Mouse (Mus musculus) spleen, postnatal 36 days (tissue): Measurements from ENCODE around the gene Rnf207.

Experiments used
- DNase-seq, 2 experiments: peaks; one replicate each; pipeline ENCODE4 v3.0.0; 2022; ENCODE audit warnings: low spot score in 2 of 2, mixed read lengths in 1 of 2

Rnf207 gene

DNA sequence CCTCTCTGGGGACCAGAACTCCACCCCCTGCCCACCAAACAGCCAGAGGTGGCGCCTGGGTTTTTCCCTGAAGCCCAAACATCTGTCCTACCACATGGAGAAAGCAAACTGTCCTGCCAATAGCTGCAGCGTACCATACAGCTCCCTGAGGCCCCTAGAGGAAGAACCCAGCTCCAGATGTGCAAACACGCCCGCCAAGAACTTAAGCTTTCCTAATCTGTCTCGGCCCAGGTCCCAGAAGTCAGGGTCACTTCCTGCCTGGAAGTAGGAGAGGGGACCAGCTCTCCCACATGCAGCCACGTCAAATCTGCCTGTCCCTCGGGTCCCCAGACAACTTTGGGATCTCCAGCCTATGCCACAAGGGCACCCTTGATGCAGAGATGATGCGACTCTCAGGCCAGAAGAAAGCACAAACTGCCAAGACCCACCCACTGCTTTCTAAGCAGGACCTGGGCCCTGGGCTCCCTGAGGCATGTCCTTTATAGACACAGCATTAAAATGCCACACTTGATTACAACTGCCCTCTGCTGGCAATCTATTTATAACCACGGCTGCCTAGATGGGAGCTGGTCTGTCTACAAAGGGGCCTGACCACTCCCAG lies 46.2 kb downstream of the Rnf207 start:
- DNase-seq = no peak

DNA sequence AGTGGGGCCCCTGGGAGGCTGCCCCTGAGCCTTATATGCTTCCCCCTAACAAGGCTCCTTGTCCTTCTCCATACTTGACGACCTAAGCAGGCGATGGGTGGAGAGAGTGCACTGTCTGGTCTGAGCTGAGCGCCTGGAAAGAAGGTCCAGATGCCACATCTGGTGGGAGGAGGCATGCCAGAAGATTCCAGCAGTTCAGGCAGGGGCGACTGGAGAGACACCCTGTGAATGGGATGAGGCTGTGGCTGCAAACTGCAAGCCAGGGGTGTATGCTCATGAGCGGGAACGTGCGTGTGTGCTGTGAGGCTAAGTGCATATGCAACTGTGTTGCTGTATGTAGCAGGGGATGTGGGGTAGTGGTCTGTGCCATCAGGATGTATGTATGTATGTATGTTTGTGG lies 46.8 kb downstream of the Rnf207 start:
- DNase-seq = no peak

DNA sequence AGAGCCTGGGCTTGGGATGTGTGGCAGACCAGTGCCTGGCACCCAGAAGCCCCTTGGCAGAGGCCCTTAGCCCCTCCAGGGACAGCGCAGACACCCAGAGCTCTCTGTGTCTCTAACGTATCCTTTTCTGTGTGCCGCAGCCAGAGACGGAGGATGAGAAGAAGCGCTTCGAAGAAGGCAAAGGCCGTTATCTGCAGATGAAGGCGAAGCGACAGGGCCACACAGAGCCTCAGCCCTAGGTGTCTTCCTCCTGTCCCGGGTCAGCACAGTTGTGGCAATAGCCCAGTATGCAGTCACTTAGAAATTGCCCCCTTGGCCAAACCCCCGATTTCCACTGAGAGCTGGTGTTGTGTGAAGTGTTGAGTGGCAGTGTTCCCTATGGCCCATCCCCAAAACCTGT lies 47.5 kb downstream of the Rnf207 start:
- DNase-seq = no peak

DNA sequence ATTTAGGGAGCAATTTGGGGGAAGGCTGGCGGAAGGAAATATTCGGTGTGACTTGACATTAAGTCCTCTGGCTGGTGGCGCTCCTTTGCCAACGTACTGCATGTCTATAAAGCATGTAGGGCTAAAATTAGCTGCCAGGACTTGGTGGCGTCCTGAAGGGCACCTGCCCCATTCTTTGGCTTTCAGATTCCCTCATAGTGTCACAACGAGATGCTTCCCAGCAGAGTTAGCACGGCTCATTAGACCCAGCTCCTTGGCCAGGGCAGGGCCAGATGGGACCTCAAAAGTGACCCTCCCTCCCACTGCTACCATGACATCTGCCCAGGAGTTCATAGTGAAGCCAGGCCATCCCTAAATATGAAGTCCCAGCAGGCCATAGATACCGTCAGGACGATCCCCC lies 48.2 kb downstream of the Rnf207 start:
- no peak for DNase-seq

DNA sequence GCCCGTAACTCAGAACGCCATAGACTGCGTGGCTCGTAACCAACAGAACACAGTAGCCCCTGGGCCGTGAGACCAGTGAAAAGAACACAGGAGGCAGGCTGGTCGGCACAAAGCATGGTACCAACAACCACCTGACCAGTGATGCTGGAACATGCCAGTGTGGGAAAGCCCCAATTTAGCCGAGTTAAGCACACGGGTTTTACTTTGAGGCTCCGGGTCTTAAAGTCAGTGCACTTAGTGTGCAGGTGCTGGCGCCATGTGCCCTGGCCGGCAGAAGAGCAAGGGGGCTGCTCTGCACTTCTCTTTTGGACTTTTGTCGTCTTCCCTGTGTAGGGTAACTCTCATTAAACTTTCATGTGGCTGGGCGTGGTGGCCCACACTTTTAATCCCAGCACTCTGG lies 48.8 kb downstream of the Rnf207 start:
- no peak for DNase-seq

DNA sequence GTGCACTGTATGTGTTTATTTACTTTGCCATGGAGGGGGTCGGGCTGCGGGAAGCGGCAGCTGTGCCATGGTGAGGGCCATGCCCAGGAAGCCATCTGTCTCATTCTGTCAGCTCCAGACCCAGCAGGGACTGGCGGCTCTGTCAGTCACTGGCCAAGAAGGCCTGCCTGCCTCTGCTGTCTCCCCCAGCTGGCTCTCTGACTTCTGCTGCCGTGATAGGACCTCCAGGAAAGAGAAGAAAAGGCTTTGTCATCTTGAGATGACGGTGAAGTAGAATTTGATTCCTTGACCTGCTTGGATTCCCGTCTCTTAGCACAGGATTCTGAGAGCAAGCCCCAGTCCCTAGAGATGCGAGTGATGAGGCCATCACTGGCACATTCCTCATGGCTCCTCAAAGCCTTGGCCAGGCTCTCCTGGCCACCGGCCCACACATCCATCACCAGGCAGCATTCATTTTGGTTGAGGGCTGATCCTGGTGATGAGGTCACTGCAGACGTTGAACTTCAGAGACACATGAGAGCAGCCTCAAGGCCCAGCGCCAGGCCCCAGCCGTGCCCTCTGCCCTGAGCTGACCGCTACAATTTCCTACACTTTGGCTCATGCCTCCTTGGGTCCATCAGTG lies 50.9 kb downstream of the Rnf207 start:
- no peak for DNase-seq

DNA sequence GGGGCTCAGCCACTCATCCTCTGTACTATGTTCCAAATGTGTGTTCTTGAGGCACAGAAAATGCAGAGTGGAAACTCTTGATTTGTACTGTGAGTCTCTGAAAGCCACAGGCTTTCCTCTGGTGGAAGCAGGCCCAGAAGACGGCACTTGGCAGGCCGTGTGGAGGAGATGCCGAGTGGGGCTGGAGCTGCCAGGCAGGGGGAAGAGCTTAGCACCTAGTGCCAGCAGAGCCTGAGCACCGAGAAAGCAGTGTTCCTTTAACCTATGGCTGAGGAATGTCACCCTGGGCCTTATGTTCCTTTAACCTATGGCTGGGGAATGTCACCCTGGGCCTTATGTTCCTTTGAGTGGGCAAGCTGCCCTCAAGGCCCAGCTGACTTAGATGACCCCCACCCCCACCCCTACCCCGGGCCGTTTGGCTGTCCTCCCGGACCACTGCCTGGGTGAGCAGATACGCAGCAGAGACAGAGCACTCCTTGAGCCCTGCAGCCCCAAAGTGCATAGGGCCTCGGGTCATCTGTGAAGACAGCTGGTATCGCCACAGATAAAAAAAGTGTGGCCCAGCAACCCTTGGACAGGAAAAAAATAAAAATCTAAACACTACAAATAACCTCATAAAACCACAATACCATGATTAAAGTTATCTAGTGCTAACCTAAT lies 52.4 kb downstream of the Rnf207 start:
- DNase-seq = no peak

DNA sequence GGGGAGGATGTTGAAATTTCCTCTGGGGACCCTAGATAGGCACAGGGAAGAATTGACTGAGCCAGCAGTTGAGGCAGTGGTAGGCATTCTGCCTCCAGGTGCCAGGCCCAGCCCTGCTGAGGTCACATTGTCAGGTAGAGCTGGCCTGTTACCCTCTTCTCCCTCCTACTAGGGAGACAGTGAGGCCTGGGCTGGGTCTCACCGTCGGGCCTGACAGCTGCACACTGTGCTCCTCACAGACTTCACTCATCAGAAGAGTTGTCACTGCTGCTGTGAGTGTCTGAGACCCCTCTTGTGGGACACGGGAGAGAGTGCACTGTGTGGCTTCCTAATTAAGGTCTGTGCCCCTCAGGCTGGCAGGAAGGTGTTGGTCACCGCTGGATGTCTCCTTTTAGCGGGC lies 53.0 kb downstream of the Rnf207 start:
- DNase-seq = no peak

DNA sequence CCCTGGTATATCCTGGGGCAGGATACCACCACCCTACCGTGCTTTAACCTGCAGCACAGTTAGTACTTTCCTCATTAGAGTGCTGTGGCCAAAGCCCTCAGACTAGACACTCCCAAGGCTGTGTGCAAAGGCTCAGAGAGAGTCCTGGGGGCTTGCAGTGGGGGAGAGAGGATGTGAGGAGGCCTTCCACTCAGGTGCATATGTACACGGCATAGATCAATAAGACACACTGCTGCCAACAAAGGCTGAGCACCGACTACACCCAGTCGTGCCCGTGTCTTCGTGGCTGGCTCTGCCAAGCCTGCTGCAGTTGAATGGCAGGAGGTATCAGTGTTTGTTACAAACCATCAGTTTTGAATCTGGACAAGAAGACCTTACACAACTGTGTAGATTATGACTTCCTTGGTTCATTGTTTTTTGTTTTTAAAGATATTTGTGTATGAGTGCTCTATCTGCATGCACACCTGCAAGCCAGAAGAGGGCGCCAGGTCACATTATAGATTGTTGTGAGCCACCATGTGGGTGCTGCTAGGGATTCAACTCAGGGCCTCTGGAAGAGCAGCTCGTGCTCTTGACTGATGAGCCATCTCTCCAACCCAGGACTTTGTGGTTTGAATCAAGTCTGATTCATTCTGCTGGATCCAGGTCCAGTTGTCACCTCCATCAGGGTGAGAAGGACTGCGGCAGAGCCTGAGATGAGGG lies 53.8 kb downstream of the Rnf207 start:
- no peak for DNase-seq

DNA sequence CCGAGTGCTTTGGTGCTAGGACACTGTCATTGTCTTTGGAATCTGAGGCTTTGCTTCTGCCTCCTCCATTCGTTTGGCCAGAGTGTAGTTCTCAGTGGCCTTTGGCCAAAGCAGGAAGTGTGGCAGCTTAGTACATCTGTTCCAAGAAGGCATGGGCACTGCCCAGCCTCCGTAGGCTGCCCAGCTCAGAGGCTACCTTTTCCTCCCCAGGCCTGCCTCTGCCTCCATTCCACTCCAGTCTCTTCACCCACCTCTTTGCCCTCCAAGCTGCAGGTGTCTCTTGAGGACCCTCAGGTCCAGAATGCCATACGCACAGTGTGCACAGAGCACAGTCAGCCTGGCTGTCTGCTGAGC lies 54.6 kb downstream of the Rnf207 start:
- DNase-seq = no peak

DNA sequence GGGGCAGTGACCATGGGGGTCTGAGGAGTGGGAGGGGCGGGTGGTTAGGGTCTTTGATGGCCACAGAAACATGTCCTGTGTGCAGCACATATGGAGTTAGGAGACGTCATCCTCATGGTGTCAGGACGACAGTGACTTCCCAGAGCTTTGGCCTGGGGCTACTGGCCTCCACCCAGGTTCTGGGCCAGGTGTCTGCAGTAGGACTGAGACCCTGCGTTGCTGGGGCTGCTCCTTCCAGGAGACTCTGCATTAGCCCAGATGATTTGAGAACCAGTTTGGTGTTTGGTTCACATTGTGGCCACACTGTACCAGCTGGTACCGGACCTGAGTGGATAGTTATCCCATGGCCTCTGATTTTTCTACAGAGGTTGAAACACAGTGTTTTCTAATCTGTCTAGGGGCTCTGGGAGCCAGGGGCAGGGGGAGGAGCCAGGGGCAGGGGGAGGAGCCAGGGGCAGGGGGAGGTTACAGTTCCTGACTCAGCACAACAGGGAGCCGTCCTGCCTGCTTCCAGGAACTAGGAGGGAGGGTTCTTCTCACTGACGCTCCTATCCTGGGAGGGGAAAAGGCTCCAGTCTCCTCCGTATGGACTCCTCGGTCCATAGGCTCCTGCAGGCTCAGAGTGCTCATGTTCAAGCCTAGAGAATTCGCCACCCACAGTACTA lies 55.1 kb downstream of the Rnf207 start:
- no peak for DNase-seq

DNA sequence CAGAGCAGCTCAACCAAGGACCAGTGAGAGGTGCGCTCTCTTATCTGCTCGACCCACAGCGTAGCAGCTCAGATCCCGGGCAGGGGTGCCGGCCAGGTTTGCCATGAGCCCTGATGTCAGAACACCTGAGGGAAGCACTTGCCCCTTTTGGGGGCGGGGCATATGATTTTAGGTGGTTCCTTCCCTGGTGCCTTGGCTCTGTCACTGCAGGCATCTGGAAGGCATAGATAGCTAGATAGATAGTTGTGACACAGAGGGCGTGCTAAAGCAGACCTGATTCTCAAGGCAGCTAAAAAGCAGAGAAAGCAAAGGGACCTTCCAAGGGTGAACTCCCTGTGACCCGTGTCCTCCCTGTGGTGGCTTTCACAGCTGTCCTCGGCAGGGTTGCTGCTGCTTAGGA lies 55.7 kb downstream of the Rnf207 start:
- no peak for DNase-seq

DNA sequence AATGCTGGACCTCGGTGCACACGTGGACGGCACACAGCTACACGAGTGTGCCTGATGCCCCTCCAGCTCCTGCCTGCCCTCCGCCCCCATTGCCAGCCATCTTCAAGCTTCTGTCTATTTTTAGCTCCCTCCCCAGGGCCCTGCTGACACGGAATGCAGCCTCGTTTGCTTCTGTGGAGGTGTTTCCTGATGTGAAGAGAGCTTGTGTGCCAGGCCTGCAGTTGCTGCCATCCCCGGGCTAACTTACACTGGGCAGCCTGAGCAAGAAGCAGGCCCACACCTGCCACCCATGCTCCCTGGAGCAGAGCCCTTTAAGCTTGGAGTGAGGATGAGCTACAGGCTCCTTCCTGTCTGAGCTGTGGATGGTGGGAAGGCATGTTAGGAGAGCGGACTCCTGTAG lies 56.6 kb downstream of the Rnf207 start:
- no peak for DNase-seq

DNA sequence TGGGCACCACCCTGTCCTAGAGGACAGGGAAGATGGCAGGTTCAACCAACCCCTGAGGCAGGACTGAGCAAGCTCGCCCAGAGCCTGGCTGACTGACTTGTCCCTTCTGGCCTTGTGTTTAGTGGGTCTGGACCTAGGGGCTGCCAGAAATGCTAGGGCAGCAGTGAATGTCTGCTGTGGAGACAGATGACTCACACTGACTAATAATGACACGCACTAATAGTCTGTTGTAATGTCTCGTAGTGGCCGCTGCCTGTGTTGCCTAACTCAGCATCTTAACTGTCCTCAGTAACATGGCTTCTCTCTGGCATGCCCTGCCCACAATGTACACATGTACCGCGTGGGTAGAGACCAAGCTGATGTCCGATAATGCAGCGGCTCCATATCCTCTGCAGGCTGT lies 58.3 kb downstream of the Rnf207 start:
- DNase-seq = no peak

DNA sequence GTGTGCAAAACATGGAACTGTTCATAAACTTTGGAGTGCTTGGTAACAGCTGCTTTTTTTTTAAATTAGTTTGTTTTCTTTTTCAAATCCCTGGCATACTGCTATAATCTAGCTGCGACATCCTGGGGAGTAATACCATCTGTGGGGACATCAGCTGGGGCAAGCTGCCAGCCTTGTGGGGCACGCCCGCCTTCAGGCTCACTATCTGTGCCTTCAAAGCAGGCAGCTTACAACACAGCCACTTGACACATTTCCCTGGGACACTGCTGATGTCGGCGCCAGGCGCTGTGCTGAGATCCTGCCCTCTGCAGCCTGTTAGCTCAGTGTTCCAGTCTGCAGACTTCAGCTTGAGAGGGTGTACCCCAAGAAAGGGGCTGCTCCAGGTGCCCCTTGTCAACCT lies 61.7 kb downstream of the Rnf207 start:
- DNase-seq = peak; percentile 33 to 57
